Mouse (Mus musculus): ENCODE measurements around the gene Piezo1.

- TF ChIP-seq CTCF (conservative IDR thresholded peaks at IDR 0.05; ENCODE audit: low read length) (no peak), POU5F1 (IDR thresholded peaks at IDR 0.05; ENCODE audit: borderline replicate concordance, low read length) (no peak)
Measured at GRCm38 (mm10) chr8:122482448-122482847, 68.7 kb downstream of the Piezo1 start.

Data from E14TG2a.4 (cell line).